Mouse (Mus musculus) stomach, embryonic 14.5 days (tissue): ENCODE results near the gene Dlgap1. TPM values are rescaled to one million over a fixed set of nuclear protein-coding genes. Genes with fewer than 3 reads are reported as not detected.

Experiments used
- ATAC-seq: fragments of 200-750 bp; cut with Nextera tagmentation; 2 replicates; pipeline ENCODE4 v1.8.0; 2017; ENCODE audit warnings: low read depth, moderate TSS enrichment; ENCODE audit not compliant: insufficient number of reproducible peaks, insufficient read depth, low FRiP score
- H3K27ac ChIP-seq: fragments of 300-500 bp; sonication (generic); 2 replicates; pipeline ENCODE4 v1.5.1; 2014; ENCODE audit warnings: mild to moderate bottlenecking, low read length, moderate library complexity, mixed read lengths
- H3K27me3 ChIP-seq: fragments of 300-500 bp; sonication (generic); 2 replicates; pipeline ENCODE4 v1.6.1; 2014; ENCODE audit warnings: low read length, control low read depth, mixed read lengths; ENCODE audit not compliant: control insufficient read depth, insufficient read depth
- H3K36me3 ChIP-seq: fragments of 300-500 bp; sonication (generic); 2 replicates; pipeline ENCODE4 v1.6.1; 2014; ENCODE audit warnings: mild to moderate bottlenecking, control low read depth, low read length, moderate library complexity, mixed read lengths; ENCODE audit not compliant: control insufficient read depth, insufficient read depth
- H3K4me1 ChIP-seq: fragments of 300-500 bp; sonication (generic); 2 replicates; pipeline ENCODE4 v1.6.1; 2014; ENCODE audit warnings: low read length, control low read depth, mixed read lengths; ENCODE audit not compliant: control insufficient read depth, insufficient read depth
- H3K4me2 ChIP-seq: fragments of 300-500 bp; sonication (generic); replicated peaks from 2 replicates; pipeline ENCODE4 v1.6.1; 2014; ENCODE audit warnings: low read depth, low read length, control low read depth
- H3K4me3 ChIP-seq: fragments of 300-500 bp; sonication (generic); 2 replicates; pipeline ENCODE4 v1.5.1; 2014; ENCODE audit warnings: low read depth, low read length, control low read depth
- H3K9ac ChIP-seq: fragments of 300-500 bp; sonication (generic); replicated peaks from 2 replicates; pipeline ENCODE4 v1.6.1; 2014; ENCODE audit warnings: low read depth, mild to moderate bottlenecking, control low read depth, low read length, moderate library complexity, mixed read lengths
- H3K9me3 ChIP-seq: fragments of 300-500 bp; sonication (generic); 2 replicates; pipeline ENCODE4 v1.6.1; 2016; ENCODE audit warnings: low read depth, low read length, control low read depth; ENCODE audit not compliant: control insufficient read depth
- WGBS: fragments of 180-500 bp; shearing (Covaris S2); extraction: QIAGEN DNeasy Blood & Tissue Kit; methylation state at CpG from one replicate; pipeline ENCODE4 v1.1.7; 2014; 5-methylcytosine and 5-hydroxymethylcytosine counted together
- polyA plus RNA-seq: library from polyadenylated mRNA; unstranded; fragments of >200 nt; fragmentation: Nextera tagmentation; extraction: Ambion mirVana; gene quantifications from 2 replicates; pipeline ENCODE4 v1.2.1, GENCODE M21; 2014

Gene Dlgap1
- polyA plus RNA-seq: 3.1 and 3.8 TPM in 2 replicates

GRCm38 (mm10) chr17:69969021-69969815 lies at the start of gene Dlgap1:
Dlgap1 (plus strand) TSS chr17:69969073.
- H3K27ac ChIP-seq: no peak within 1 kb of the TSS
- under 1% methylated on average over 80 of the region's 105 CpGs for WGBS
- H3K4me3 ChIP-seq: peak within 1 kb of the TSS; percentile 45
- no peaks in the 10 kb centered on the region for H3K4me1 ChIP-seq
- H3K4me2 ChIP-seq: peak within 1 kb of the TSS; percentile 92
- H3K9me3 ChIP-seq: no peaks in the 10 kb centered on the region
- peak; percentile 96 for ATAC-seq
- no peak within 1 kb of the TSS; the same call in 1 of the 2 replicates for H3K9ac ChIP-seq
- no peaks in the 10 kb centered on the region for H3K36me3 ChIP-seq
- H3K27me3 ChIP-seq: peaks cover 12% of the 10 kb centered on the region; the same call in 1 of the 2 replicates

GRCm38 (mm10) chr17:69954936-69955335 lies 13.9 kb upstream of the Dlgap1 start:
- H3K9ac ChIP-seq: no peak overlapping the region
- WGBS: 63% methylated on average over 1 of the region's 1 CpGs
- no peaks in the 10 kb centered on the region for H3K9me3 ChIP-seq
- H3K4me3 ChIP-seq: no peak overlapping the region
- no peaks in the 10 kb centered on the region for H3K36me3 ChIP-seq
- no peak overlapping the region for H3K27ac ChIP-seq
- H3K4me1 ChIP-seq: no peaks in the 10 kb centered on the region
- H3K27me3 ChIP-seq: no peaks in the 10 kb centered on the region
- ATAC-seq: no peak
- H3K4me2 ChIP-seq: no peak overlapping the region

GRCm38 (mm10) chr17:69969816-69970750 lies 1.2 kb downstream of the Dlgap1 start:
- 2% methylated on average over 43 of the region's 43 CpGs for WGBS

GRCm38 (mm10) chr17:69973081-69973480 lies 4.2 kb downstream of the Dlgap1 start:
- H3K9ac ChIP-seq: no peak overlapping the region
- WGBS: 47% methylated on average over 3 of the region's 3 CpGs
- ATAC-seq: no peak
- H3K4me3 ChIP-seq: no peak overlapping the region
- peaks cover 8% of the 10 kb centered on the region; the same call in 1 of the 2 replicates for H3K27me3 ChIP-seq
- H3K4me2 ChIP-seq: no peak overlapping the region
- H3K27ac ChIP-seq: no peak overlapping the region
- no peaks in the 10 kb centered on the region for H3K9me3 ChIP-seq
- H3K4me1 ChIP-seq: no peaks in the 10 kb centered on the region
- no peaks in the 10 kb centered on the region for H3K36me3 ChIP-seq

More at GRCm38 (mm10) chr17:69969816-69970750, 1.2 kb downstream of the Dlgap1 start:
- peak overlapping the region; percentile 92 for H3K4me2 ChIP-seq
- H3K36me3 ChIP-seq: no peaks in the 10 kb centered on the region
- no peaks in the 10 kb centered on the region for H3K4me1 ChIP-seq
- peaks cover 12% of the 10 kb centered on the region; the same call in 1 of the 2 replicates for H3K27me3 ChIP-seq
- H3K9ac ChIP-seq: no peak overlapping the region
- no peak for ATAC-seq
- H3K4me3 ChIP-seq: peak overlapping the region; percentile 45
- no peaks in the 10 kb centered on the region for H3K9me3 ChIP-seq
- no peak overlapping the region for H3K27ac ChIP-seq

GRCm38 (mm10) chr17:69973991-69974390 lies 5.1 kb downstream of the Dlgap1 start:
- no peaks in the 10 kb centered on the region for H3K36me3 ChIP-seq
- no peak overlapping the region for H3K4me3 ChIP-seq
- H3K4me2 ChIP-seq: no peak overlapping the region
- H3K9me3 ChIP-seq: no peaks in the 10 kb centered on the region
- 58% methylated on average over 6 of the region's 6 CpGs for WGBS
- H3K4me1 ChIP-seq: no peaks in the 10 kb centered on the region
- H3K9ac ChIP-seq: no peak overlapping the region
- H3K27ac ChIP-seq: no peak overlapping the region
- ATAC-seq: no peak
- H3K27me3 ChIP-seq: peaks cover 6% of the 10 kb centered on the region; the same call in 1 of the 2 replicates

- H3K27ac ChIP-seq: no peak overlapping the region
- WGBS: 41% methylated on average over 6 of the region's 6 CpGs
- H3K9me3 ChIP-seq: no peaks in the 10 kb centered on the region
- no peak overlapping the region for H3K4me2 ChIP-seq
- no peaks in the 10 kb centered on the region for H3K27me3 ChIP-seq
- no peak overlapping the region for H3K9ac ChIP-seq
- no peaks in the 10 kb centered on the region for H3K36me3 ChIP-seq
- no peak for ATAC-seq
- no peaks in the 10 kb centered on the region for H3K4me1 ChIP-seq
- H3K4me3 ChIP-seq: no peak overlapping the region
Measured at GRCm38 (mm10) chr17:69982236-69982923, 13.5 kb downstream of the Dlgap1 start.

GRCm38 (mm10) chr17:69996406-69996805 lies 27.5 kb downstream of the Dlgap1 start:
- Histone ChIP-seq H3K27me3 (no peaks in the 10 kb centered on the region), H3K9me3 (no peaks in the 10 kb centered on the region), H3K4me2 (no peak overlapping the region), H3K36me3 (no peaks in the 10 kb centered on the region), H3K4me1 (no peaks in the 10 kb centered on the region), H3K9ac (no peak overlapping the region), H3K4me3 (no peak overlapping the region), H3K27ac (no peak overlapping the region)
- ATAC-seq: no peak
- WGBS: 85% methylated on average over 2 of the region's 2 CpGs

GRCm38 (mm10) chr17:70002026-70002425 lies 33.2 kb downstream of the Dlgap1 start:
- no peaks in the 10 kb centered on the region for H3K27me3 ChIP-seq
- no peak overlapping the region for H3K9ac ChIP-seq
- H3K4me1 ChIP-seq: no peaks in the 10 kb centered on the region
- H3K9me3 ChIP-seq: no peaks in the 10 kb centered on the region
- ATAC-seq: no peak
- no peak overlapping the region for H3K4me3 ChIP-seq
- H3K4me2 ChIP-seq: no peak overlapping the region
- WGBS: 81% methylated on average over 3 of the region's 3 CpGs
- H3K27ac ChIP-seq: no peak overlapping the region
- no peaks in the 10 kb centered on the region for H3K36me3 ChIP-seq
